Mouse (Mus musculus) MEL (cell line): ENCODE measurements around the gene Zfp277.

Experiments used
- BHLHE40 ChIP-seq: IDR thresholded peaks from 2 replicates; pipeline ENCODE4 v1.6.1; 2012; ENCODE audit warnings: low read depth, mild to moderate bottlenecking, inconsistent platforms, low read length, improper control_type of control experiment, borderline replicate concordance
- CTCF ChIP-seq, 3 experiments: IDR thresholded peaks in 2 of 3; conservative IDR thresholded peaks in 1 of 3; 2 replicates each; pipeline ENCODE4 v1.5.1; 2011 to 2012; ENCODE audit warnings: low read length in 3 of 3, low read depth in 2 of 3, mild to moderate bottlenecking in 2 of 3, improper control_type of control experiment in 1 of 3, inconsistent platforms in 1 of 3, mixed read lengths in 1 of 3, moderate library complexity in 1 of 3; ENCODE audit not compliant: control insufficient read depth in 1 of 3, insufficient read depth in 1 of 3, poor library complexity in 1 of 3, severe bottlenecking in 1 of 3
- EP300 ChIP-seq, 2 experiments: IDR thresholded peaks; 2 replicates each; pipeline ENCODE4 v1.6.1; 2011; ENCODE audit warnings: improper control_type of control experiment in 2 of 2, low read length in 2 of 2, low read depth in 1 of 2, mild to moderate bottlenecking in 1 of 2
- GABPA ChIP-seq: IDR thresholded peaks from 2 replicates; pipeline ENCODE4 v1.6.1; 2012; ENCODE audit warnings: low read depth, mild to moderate bottlenecking, inconsistent platforms, low read length, improper control_type of control experiment, moderate library complexity
- MAX ChIP-seq: IDR thresholded peaks from 2 replicates; pipeline ENCODE4 v1.6.1; 2011; ENCODE audit warnings: low read length, improper control_type of control experiment
- MXI1 ChIP-seq: IDR thresholded peaks from 2 replicates; pipeline ENCODE4 v1.6.1; 2011; ENCODE audit warnings: mild to moderate bottlenecking, low read depth, low read length, improper control_type of control experiment
- MYC ChIP-seq: IDR thresholded peaks from 2 replicates; pipeline ENCODE4 v1.6.1; 2011; ENCODE audit warnings: low read depth, mild to moderate bottlenecking, low read length, improper control_type of control experiment, moderate library complexity
- TBP ChIP-seq: IDR thresholded peaks from 2 replicates; pipeline ENCODE4 v1.8.0; 2011; ENCODE audit warnings: low read depth, low read length, improper control_type of control experiment
- USF1 ChIP-seq: IDR thresholded peaks from 2 replicates; pipeline ENCODE4 v1.6.1; 2014; ENCODE audit warnings: low read depth, mild to moderate bottlenecking, inconsistent platforms, low read length, improper control_type of control experiment, moderate library complexity
- ZC3H11A ChIP-seq: IDR thresholded peaks from 2 replicates; pipeline ENCODE4 v1.6.1; 2012; ENCODE audit warnings: low read depth, mild to moderate bottlenecking, inconsistent platforms, low read length, improper control_type of control experiment

- TF ChIP-seq TBP (no peak), ZC3H11A (no peak), MAX (no peak), BHLHE40 (no peak), MYC (no peak), CTCF (IDR thresholded peaks at IDR 0.05 in 2 of 3, conservative IDR thresholded peaks at IDR 0.05 in 1 of 3; ENCODE audit: control insufficient read depth in 1 of 3, insufficient read depth in 1 of 3, low read depth in 2 of 3, low read length in 3 of 3, poor library complexity in 1 of 3, severe bottlenecking in 1 of 3) (no peak), EP300 (IDR thresholded peaks at IDR 0.05; ENCODE audit: low read depth in 1 of 2, low read length in 2 of 2) (no peak), MXI1 (no peak), USF1 (no peak), GABPA (no peak)
These were observed 18.6 kb upstream of the Zfp277 start for GRCm38 (mm10) chr12:40464282-40464681.
